Mouse (Mus musculus): ENCODE measurements at regions not wholly inside any gene's neighbourhood (a gene's known extent, or its start where the extent isn't known, plus 50 kb on each side); places are given as distances from the start of the nearest gene placed in this dataset.

GRCm38 (mm10) chr2:160228331-160229035 is 105.5 kb downstream of the Gm826 start:
- Histone ChIP-seq H3K27ac (replicated peaks; ENCODE audit: low read depth, low read length) (no peak overlapping the region), H3K9ac (ENCODE audit: low read depth, low read length, severe bottlenecking) (no peak overlapping the region), H3K36me3 (ENCODE audit: control insufficient read depth, insufficient read depth, low read length) (no peaks in the 10 kb centered on the region), H3K9me3 (ENCODE audit: control insufficient read depth, low read length) (no peaks in the 10 kb centered on the region), H3K4me1 (ENCODE audit: control insufficient read depth, insufficient read depth, low read length) (no peaks in the 10 kb centered on the region), H3K27me3 (ENCODE audit: control insufficient read depth, insufficient read depth, low read length) (no peaks in the 10 kb centered on the region), H3K4me2 (replicated peaks; ENCODE audit: low read depth, low read length, severe bottlenecking) (no peak overlapping the region), H3K4me3 (replicated peaks; ENCODE audit: low read length) (no peak overlapping the region)
- 68% methylated on average over 8 of the region's 8 CpGs for WGBS
- no peak for ATAC-seq (ENCODE audit: low FRiP score, low read depth)
- DNase-seq (ENCODE audit: low spot score), result no peak
- TF ChIP-seq POLR2A (IDR thresholded peaks at IDR 0.05; ENCODE audit: borderline replicate concordance, extremely low read depth, insufficient read depth, insufficient read length), result no peak

- ATAC-seq (ENCODE audit: low FRiP score, low read depth) (no peak), DNase-seq (ENCODE audit: low spot score) (no peak)
- Histone ChIP-seq H3K9ac (ENCODE audit: low read depth, low read length, severe bottlenecking) (no peak overlapping the region), H3K4me3 (replicated peaks; ENCODE audit: low read length) (no peak overlapping the region), H3K36me3 (ENCODE audit: control insufficient read depth, insufficient read depth, low read length) (no peaks in the 10 kb centered on the region), H3K4me2 (replicated peaks; ENCODE audit: low read depth, low read length, severe bottlenecking) (no peak overlapping the region), H3K27me3 (ENCODE audit: control insufficient read depth, insufficient read depth, low read length) (no peaks in the 10 kb centered on the region), H3K9me3 (ENCODE audit: control insufficient read depth, low read length) (no peaks in the 10 kb centered on the region), H3K4me1 (ENCODE audit: control insufficient read depth, insufficient read depth, low read length) (peaks cover 4% of the 10 kb centered on the region; the same call in 1 of the 2 replicates), H3K27ac (replicated peaks; ENCODE audit: low read depth, low read length) (no peak overlapping the region)
- TF ChIP-seq POLR2A (IDR thresholded peaks at IDR 0.05; ENCODE audit: borderline replicate concordance, extremely low read depth, insufficient read depth, insufficient read length), result no peak
- WGBS, result 72% methylated on average over 5 of the region's 5 CpGs
These were observed 108.5 kb downstream of the Gm826 start for GRCm38 (mm10) chr2:160225450-160225849.

GRCm38 (mm10) chr2:160223366-160223765 is 110.6 kb downstream of the Gm826 start:
- no peak for ATAC-seq (ENCODE audit: low FRiP score, low read depth)

GRCm38 (mm10) chr2:160221772-160222171 is 112.2 kb downstream of the Gm826 start:
- WGBS, result 72% methylated on average over 11 of the region's 11 CpGs
- no peaks in the 10 kb centered on the region for H3K36me3 ChIP-seq (ENCODE audit: control insufficient read depth, insufficient read depth, low read length)
- no peak overlapping the region for H3K9ac ChIP-seq (ENCODE audit: low read depth, low read length, severe bottlenecking)
- no peaks in the 10 kb centered on the region for H3K9me3 ChIP-seq (ENCODE audit: control insufficient read depth, low read length)
- H3K27me3 ChIP-seq (ENCODE audit: control insufficient read depth, insufficient read depth, low read length), result no peaks in the 10 kb centered on the region
- no peak overlapping the region for H3K27ac ChIP-seq (replicated peaks; ENCODE audit: low read depth, low read length)
- H3K4me2 ChIP-seq (replicated peaks; ENCODE audit: low read depth, low read length, severe bottlenecking), result no peak overlapping the region
- TF ChIP-seq POLR2A (IDR thresholded peaks at IDR 0.05; ENCODE audit: borderline replicate concordance, extremely low read depth, insufficient read depth, insufficient read length), result no peak
- DNase-seq (ENCODE audit: low spot score) (no peak), ATAC-seq (ENCODE audit: low FRiP score, low read depth) (no peak)
- no peak overlapping the region for H3K4me3 ChIP-seq (replicated peaks; ENCODE audit: low read length)
- H3K4me1 ChIP-seq (ENCODE audit: control insufficient read depth, insufficient read depth, low read length), result peaks cover 4% of the 10 kb centered on the region; the same call in 1 of the 2 replicates

More at GRCm38 (mm10) chr2:160223366-160223765, 110.6 kb downstream of the Gm826 start:
- TF ChIP-seq POLR2A (IDR thresholded peaks at IDR 0.05; ENCODE audit: borderline replicate concordance, extremely low read depth, insufficient read depth, insufficient read length), result no peak
- no peak overlapping the region for H3K4me3 ChIP-seq (replicated peaks; ENCODE audit: low read length)
- no peaks in the 10 kb centered on the region for H3K9me3 ChIP-seq (ENCODE audit: control insufficient read depth, low read length)
- H3K4me1 ChIP-seq (ENCODE audit: control insufficient read depth, insufficient read depth, low read length), result peaks cover 4% of the 10 kb centered on the region; the same call in 1 of the 2 replicates
- 85% methylated on average over 8 of the region's 8 CpGs for WGBS
- no peaks in the 10 kb centered on the region for H3K27me3 ChIP-seq (ENCODE audit: control insufficient read depth, insufficient read depth, low read length)
- H3K36me3 ChIP-seq (ENCODE audit: control insufficient read depth, insufficient read depth, low read length), result no peaks in the 10 kb centered on the region
- DNase-seq (ENCODE audit: low spot score), result no peak
- no peak overlapping the region for H3K4me2 ChIP-seq (replicated peaks; ENCODE audit: low read depth, low read length, severe bottlenecking)
- H3K9ac ChIP-seq (ENCODE audit: low read depth, low read length, severe bottlenecking), result no peak overlapping the region
- H3K27ac ChIP-seq (replicated peaks; ENCODE audit: low read depth, low read length), result no peak overlapping the region

GRCm38 (mm10) chr2:160220562-160221021 is 113.4 kb downstream of the Gm826 start:
- Histone ChIP-seq H3K27me3 (ENCODE audit: control insufficient read depth, insufficient read depth, low read length) (no peaks in the 10 kb centered on the region), H3K9me3 (ENCODE audit: control insufficient read depth, low read length) (no peaks in the 10 kb centered on the region), H3K27ac (replicated peaks; ENCODE audit: low read depth, low read length) (no peak overlapping the region), H3K4me3 (replicated peaks; ENCODE audit: low read length) (no peak overlapping the region), H3K9ac (ENCODE audit: low read depth, low read length, severe bottlenecking) (no peak overlapping the region), H3K4me2 (replicated peaks; ENCODE audit: low read depth, low read length, severe bottlenecking) (no peak overlapping the region), H3K36me3 (ENCODE audit: control insufficient read depth, insufficient read depth, low read length) (no peaks in the 10 kb centered on the region), H3K4me1 (ENCODE audit: control insufficient read depth, insufficient read depth, low read length) (peaks cover 4% of the 10 kb centered on the region; the same call in 1 of the 2 replicates)
- TF ChIP-seq POLR2A (IDR thresholded peaks at IDR 0.05; ENCODE audit: borderline replicate concordance, extremely low read depth, insufficient read depth, insufficient read length), result no peak
- ATAC-seq (ENCODE audit: low FRiP score, low read depth) (no peak), DNase-seq (ENCODE audit: low spot score) (no peak)
- 46% methylated on average over 7 of the region's 7 CpGs for WGBS

All from limb, embryonic 14.5 days (tissue).